Mouse (Mus musculus) E14TG2a.4 (cell line): ENCODE measurements around the gene Olfr523.

Source experiments
- H3K27me3 ChIP-seq: 2 replicates; pipeline ENCODE4 v1.6.1; 2014; ENCODE audit warnings: low read length, control low read depth; ENCODE audit not compliant: insufficient read depth
- H3K36me3 ChIP-seq: 2 replicates; pipeline ENCODE4 v1.6.1; 2014; ENCODE audit warnings: low read length, control low read depth; ENCODE audit not compliant: insufficient read depth
- H3K4me1 ChIP-seq: replicated peaks from 2 replicates; pipeline ENCODE4 v1.6.1; 2014; ENCODE audit warnings: low read depth, low read length, control low read depth
- H3K4me3 ChIP-seq: replicated peaks from 2 replicates; pipeline ENCODE4 v1.5.1; 2014; ENCODE audit warnings: mild to moderate bottlenecking, low read length
- H3K9me3 ChIP-seq: 2 replicates; pipeline ENCODE4 v1.6.1; 2014; ENCODE audit warnings: low read length, control low read depth
- CTCF ChIP-seq: conservative IDR thresholded peaks from 2 replicates; pipeline ENCODE4 v1.5.1; 2014; ENCODE audit warnings: low read length
- NANOG ChIP-seq: IDR thresholded peaks from 2 replicates; pipeline ENCODE4 v1.6.1; 2014; ENCODE audit warnings: borderline replicate concordance, low read length, mixed read lengths
- POU5F1 ChIP-seq: IDR thresholded peaks from 2 replicates; pipeline ENCODE4 v1.6.1; 2014; ENCODE audit warnings: low read length, borderline replicate concordance

Gene Olfr523

GRCm38 (mm10) chr7:140205864-140206263, 32.8 kb downstream of the Olfr523 start, which contains the start of gene Olfr524:
Gene Olfr524, minus strand, starts transcription at chr7:140205964.
- TF ChIP-seq POU5F1 (no peak), CTCF (no peak), NANOG (no peak)
- H3K4me3 ChIP-seq: no peak within 1 kb of the TSS
- H3K4me1 ChIP-seq: no peaks in the 10 kb centered on the region
- no peaks in the 10 kb centered on the region for H3K36me3 ChIP-seq
- H3K27me3 ChIP-seq: peaks cover 13% of the 10 kb centered on the region; the same call in 1 of the 2 replicates
- H3K9me3 ChIP-seq: no peaks in the 10 kb centered on the region

- TF ChIP-seq CTCF (no peak), NANOG (no peak), POU5F1 (no peak)
- Histone ChIP-seq H3K36me3 (no peaks in the 10 kb centered on the region), H3K4me3 (no peak overlapping the region), H3K4me1 (no peaks in the 10 kb centered on the region), H3K27me3 (peaks cover 13% of the 10 kb centered on the region; the same call in 1 of the 2 replicates), H3K9me3 (no peaks in the 10 kb centered on the region)
These were observed 33.9 kb downstream of the Olfr523 start for GRCm38 (mm10) chr7:140206904-140207303.

- Histone ChIP-seq H3K27me3 (0 out of 2 replicates have a peak, but pooled peaks cover 7% of the 10 kb centered on the region), H3K4me1 (no peaks in the 10 kb centered on the region), H3K36me3 (no peaks in the 10 kb centered on the region), H3K9me3 (peaks cover 3% of the 10 kb centered on the region; the same call in 1 of the 2 replicates), H3K4me3 (no peak overlapping the region)
- TF ChIP-seq NANOG (no peak), POU5F1 (no peak), CTCF (no peak)
These were observed 35.1 kb downstream of the Olfr523 start for GRCm38 (mm10) chr7:140208153-140208552.

- no peaks in the 10 kb centered on the region for H3K4me1 ChIP-seq
- H3K27me3 ChIP-seq: peaks cover 4% of the 10 kb centered on the region; the same call in 1 of the 2 replicates
These were observed 35.7 kb downstream of the Olfr523 start for GRCm38 (mm10) chr7:140208677-140209076.

GRCm38 (mm10) chr7:140213841-140214240, 40.8 kb downstream of the Olfr523 start:
- TF ChIP-seq NANOG (no peak), CTCF (no peak), POU5F1 (no peak)
- peaks cover 2% of the 10 kb centered on the region; the same call in 1 of the 2 replicates for H3K27me3 ChIP-seq
- peaks cover 8% of the 10 kb centered on the region; the same call in 1 of the 2 replicates for H3K9me3 ChIP-seq
- no peaks in the 10 kb centered on the region for H3K4me1 ChIP-seq
- no peaks in the 10 kb centered on the region for H3K36me3 ChIP-seq
- no peak overlapping the region for H3K4me3 ChIP-seq

More at GRCm38 (mm10) chr7:140208677-140209076, 35.7 kb downstream of the Olfr523 start:
- Histone ChIP-seq H3K9me3 (peaks cover 3% of the 10 kb centered on the region; the same call in 1 of the 2 replicates), H3K36me3 (no peaks in the 10 kb centered on the region), H3K4me3 (no peak overlapping the region)
- TF ChIP-seq NANOG (no peak), CTCF (no peak), POU5F1 (no peak)

- Histone ChIP-seq H3K9me3 (peaks cover 11% of the 10 kb centered on the region; the same call in 1 of the 2 replicates), H3K4me1 (no peaks in the 10 kb centered on the region), H3K27me3 (no peaks in the 10 kb centered on the region; the same call in 1 of the 2 replicates), H3K36me3 (no peaks in the 10 kb centered on the region), H3K4me3 (no peak within 1 kb of the TSS)
- TF ChIP-seq CTCF (no peak), POU5F1 (no peak), NANOG (no peak)
These were observed 45.0 kb downstream of the Olfr523 start, which contains the start of gene Cd163l1 for GRCm38 (mm10) chr7:140217967-140218366. Gene Cd163l1, plus strand, starts transcription at chr7:140218267.

- H3K9me3 ChIP-seq: peaks cover 11% of the 10 kb centered on the region; the same call in 1 of the 2 replicates
- no peak overlapping the region for H3K4me3 ChIP-seq
- peaks cover 1% of the 10 kb centered on the region for H3K4me1 ChIP-seq
- no peak for TF ChIP-seq POU5F1
- no peak for TF ChIP-seq CTCF
- no peak for TF ChIP-seq NANOG
- H3K36me3 ChIP-seq: no peaks in the 10 kb centered on the region
- H3K27me3 ChIP-seq: peaks cover 12% of the 10 kb centered on the region; the same call in 1 of the 2 replicates
These were observed 46.3 kb downstream of the Olfr523 start for GRCm38 (mm10) chr7:140219268-140219667.

- Histone ChIP-seq H3K36me3 (no peaks in the 10 kb centered on the region), H3K4me1 (peaks cover 7% of the 10 kb centered on the region), H3K27me3 (peaks cover 16% of the 10 kb centered on the region; the same call in 1 of the 2 replicates), H3K4me3 (no peak overlapping the region), H3K9me3 (peaks cover 11% of the 10 kb centered on the region; the same call in 1 of the 2 replicates)
- TF ChIP-seq NANOG (no peak), POU5F1 (no peak), CTCF (no peak)
These were observed 47.4 kb downstream of the Olfr523 start for GRCm38 (mm10) chr7:140220375-140220774.
